Mouse (Mus musculus) spleen, adult 2 months (tissue): ENCODE data around the gene Cox4i2.

ENCODE experiments used
- CTCF ChIP-seq: fragments of 200-500 bp; IDR thresholded peaks from 2 replicates; pipeline ENCODE4 v1.5.1; 2011; ENCODE audit warnings: mild to moderate bottlenecking, inconsistent platforms; ENCODE audit not compliant: insufficient read depth, insufficient read length, insufficient replicate concordance; ENCODE audit errors: extremely low read depth
- POLR2A ChIP-seq: fragments of 200-500 bp; IDR thresholded peaks from 2 replicates; pipeline ENCODE4 v1.6.1; 2011; ENCODE audit warnings: low read depth, low read length, inconsistent platforms

- TF ChIP-seq CTCF, result no peak
- TF ChIP-seq POLR2A, result no peak
These were observed 54.2 kb downstream of the Cox4i2 start for GRCm38 (mm10) chr2:152808178-152808577.
